Mouse (Mus musculus): ENCODE measurements around the gene Scap.

The Scap gene

GRCm38 (mm10) chr9:110333135-110333895, at the start of gene Scap:
TSS of gene Scap (plus strand) at chr9:110333288.
- peak; percentile 94 for DNase-seq

GRCm38 (mm10) chr9:110284075-110284697, 48.9 kb upstream of the Scap start:
- no peak for DNase-seq

- DNase-seq, result peak; percentile 81
These were observed 45.7 kb upstream of the Scap start for GRCm38 (mm10) chr9:110287321-110287924.

GRCm38 (mm10) chr9:110293254-110293718, 39.8 kb upstream of the Scap start:
- DNase-seq, result peak; percentile 50

- no peak for DNase-seq
These were observed 39.1 kb upstream of the Scap start for GRCm38 (mm10) chr9:110293873-110294415.

- DNase-seq, result no peak
These were observed 38.3 kb upstream of the Scap start for GRCm38 (mm10) chr9:110294786-110295185.

GRCm38 (mm10) chr9:110296867-110297627, 36.0 kb upstream of the Scap start:
- peak; percentile 75 for DNase-seq

GRCm38 (mm10) chr9:110304516-110304915, 28.6 kb upstream of the Scap start:
- DNase-seq, result no peak

- DNase-seq, result peak; percentile 94
These were observed 28.0 kb upstream of the Scap start, which contains the start of gene Elp6 for GRCm38 (mm10) chr9:110304969-110305651. TSS of gene Elp6 (plus strand) at chr9:110305173.

- no peak for DNase-seq
These were observed 26.7 kb upstream of the Scap start for GRCm38 (mm10) chr9:110306371-110306770.

- DNase-seq, result peak; percentile 43
These were observed 18.4 kb upstream of the Scap start for GRCm38 (mm10) chr9:110314706-110315105.

- no peak for DNase-seq
These were observed 17.7 kb upstream of the Scap start for GRCm38 (mm10) chr9:110315410-110315809.

GRCm38 (mm10) chr9:110315904-110316303, 17.2 kb upstream of the Scap start:
- DNase-seq, result no peak

GRCm38 (mm10) chr9:110316503-110316902, 16.6 kb upstream of the Scap start:
- DNase-seq, result no peak

GRCm38 (mm10) chr9:110320769-110321168, 12.3 kb upstream of the Scap start:
- DNase-seq, result no peak

GRCm38 (mm10) chr9:110322972-110323371, 10.1 kb upstream of the Scap start:
- DNase-seq, result no peak

GRCm38 (mm10) chr9:110324181-110324580, 8.9 kb upstream of the Scap start:
- DNase-seq, result no peak

- no peak for DNase-seq
These were observed 4.9 kb upstream of the Scap start for GRCm38 (mm10) chr9:110328178-110328577.

- no peak for DNase-seq
These were observed 4.0 kb upstream of the Scap start for GRCm38 (mm10) chr9:110328946-110329630.

- no peak for DNase-seq
These were observed 3.4 kb upstream of the Scap start for GRCm38 (mm10) chr9:110329655-110330054.

GRCm38 (mm10) chr9:110330341-110330740, 2.7 kb upstream of the Scap start:
- DNase-seq, result no peak
